Mouse (Mus musculus): ENCODE measurements around the gene Saa2. TPM values are rescaled to one million over a fixed set of nuclear protein-coding genes. Genes with fewer than 3 reads are reported as not detected.

Gene Saa2
- total and polyA plus RNA-seq, 2 experiments from 2014 or later, result not detected

- Histone ChIP-seq H3K36me3 (replicated peaks; ENCODE audit: control insufficient read depth, insufficient read depth, low read length) (peaks cover 11% of the 10 kb centered on the region; the same call in 1 of the 2 replicates), H3K9ac (replicated peaks; ENCODE audit: low read depth, low read length) (peak within 1 kb of the TSS; percentile 84), H3K4me1 (ENCODE audit: control insufficient read depth, insufficient read depth) (peaks cover 18% of the 10 kb centered on the region), H3K9me3 (replicated peaks; ENCODE audit: control insufficient read depth, low read length) (no peaks in the 10 kb centered on the region), H3K4me3 (ENCODE audit: low read depth, low read length) (peak within 1 kb of the TSS; percentile 81), H3K4me2 (ENCODE audit: low read depth, low read length) (peak within 1 kb of the TSS; percentile 80), H3K27ac (ENCODE audit: low read depth) (peak within 1 kb of the TSS; percentile 92), H3K27me3 (ENCODE audit: control insufficient read depth, insufficient read depth, low read length) (no peaks in the 10 kb centered on the region)
- ATAC-seq (ENCODE audit: insufficient read depth, low read depth) (peak; percentile 98), DNase-seq (ENCODE audit: low spot score) (peak; percentile 93)
- WGBS, result under 1% methylated on average over 61 of the region's 75 CpGs
- TF ChIP-seq CTCF (IDR thresholded peaks at IDR 0.05; ENCODE audit: low read depth), result no peak
- TF ChIP-seq EP300 (IDR thresholded peaks at IDR 0.05; ENCODE audit: low read depth), result peak; percentile 92
Observed at GRCm38 (mm10) chr7:46795287-46796205, 44.0 kb downstream of the Saa2 start, which contains the start of the genes Hps5 and Gtf2h1. Gene Hps5, minus strand, starts transcription at chr7:46796064. Gene Gtf2h1, plus strand, starts transcription at chr7:46796103.

- Histone ChIP-seq H3K4me1 (ENCODE audit: control insufficient read depth, insufficient read depth) (peaks cover 18% of the 10 kb centered on the region), H3K4me2 (ENCODE audit: low read depth, low read length) (peak overlapping the region; percentile 80), H3K27ac (ENCODE audit: low read depth) (peak overlapping the region; percentile 92), H3K9me3 (replicated peaks; ENCODE audit: control insufficient read depth, low read length) (no peaks in the 10 kb centered on the region), H3K9ac (replicated peaks; ENCODE audit: low read depth, low read length) (peak overlapping the region; percentile 84), H3K27me3 (ENCODE audit: control insufficient read depth, insufficient read depth, low read length) (no peaks in the 10 kb centered on the region), H3K36me3 (replicated peaks; ENCODE audit: control insufficient read depth, insufficient read depth, low read length) (peaks cover 13% of the 10 kb centered on the region; the same call in 1 of the 2 replicates), H3K4me3 (ENCODE audit: low read depth, low read length) (peak overlapping the region; percentile 81)
- TF ChIP-seq EP300 (IDR thresholded peaks at IDR 0.05; ENCODE audit: low read depth) (no peak), CTCF (IDR thresholded peaks at IDR 0.05; ENCODE audit: low read depth) (no peak)
- no peak for DNase-seq (ENCODE audit: low spot score)
- ATAC-seq (ENCODE audit: insufficient read depth, low read depth), result no peak
- under 1% methylated on average over 31 of the region's 31 CpGs for WGBS
Observed at GRCm38 (mm10) chr7:46796206-46796679, 44.7 kb downstream of the Saa2 start.

DNA sequence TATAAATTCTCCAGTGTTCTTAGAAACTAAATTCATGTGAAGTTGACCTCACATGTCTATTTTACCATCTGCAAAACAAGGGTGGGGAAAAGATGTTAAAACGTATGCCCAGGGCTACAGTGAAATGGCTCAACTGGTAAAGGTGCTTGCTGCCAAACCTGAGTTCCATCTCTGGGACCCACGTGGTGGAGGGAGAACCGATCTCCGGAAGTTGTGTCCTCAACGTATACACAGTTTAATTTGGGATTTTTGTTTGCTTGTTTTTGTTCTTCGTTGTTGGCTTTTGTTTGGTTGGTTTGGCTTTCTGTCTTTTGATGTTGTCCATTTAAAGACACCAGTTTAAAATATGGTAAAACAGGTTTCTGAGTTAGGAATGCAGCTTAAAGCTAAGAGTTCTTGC lies 45.2 kb downstream of the Saa2 start:
- peaks cover 18% of the 10 kb centered on the region for H3K4me1 ChIP-seq (ENCODE audit: control insufficient read depth, insufficient read depth)
- peak overlapping the region; percentile 80 for H3K4me2 ChIP-seq (ENCODE audit: low read depth, low read length)
- TF ChIP-seq CTCF (IDR thresholded peaks at IDR 0.05; ENCODE audit: low read depth) (no peak), EP300 (IDR thresholded peaks at IDR 0.05; ENCODE audit: low read depth) (no peak)
- ATAC-seq (ENCODE audit: insufficient read depth, low read depth), result no peak
- peaks cover 17% of the 10 kb centered on the region; the same call in 1 of the 2 replicates for H3K36me3 ChIP-seq (replicated peaks; ENCODE audit: control insufficient read depth, insufficient read depth, low read length)
- peak overlapping the region; percentile 81 for H3K4me3 ChIP-seq (ENCODE audit: low read depth, low read length)
- WGBS, result 44% methylated on average over 6 of the region's 6 CpGs
- H3K9ac ChIP-seq (replicated peaks; ENCODE audit: low read depth, low read length), result peak overlapping the region; percentile 84; the same call in 1 of the 2 replicates
- H3K9me3 ChIP-seq (replicated peaks; ENCODE audit: control insufficient read depth, low read length), result no peaks in the 10 kb centered on the region
- H3K27ac ChIP-seq (ENCODE audit: low read depth), result no peak overlapping the region
- no peaks in the 10 kb centered on the region for H3K27me3 ChIP-seq (ENCODE audit: control insufficient read depth, insufficient read depth, low read length)
- no peak for DNase-seq (ENCODE audit: low spot score)

Other genes starting within 250 kb of the Saa2 start
- gene Sergef, start 112.0 kb upstream of the Saa2 start, total RNA-seq (2014; rRNA removed; ENCODE audit: low replicate concordance), result 7.9 and 9.8 TPM in 2 replicates
- gene Sergef, start 112.0 kb upstream of the Saa2 start, polyA plus RNA-seq (2015; fragmentation: Nextera tagmentation; extraction: Ambion mirVana), result 7.5 and 7.7 TPM in 2 replicates
- gene Tph1, start 79.3 kb upstream of the Saa2 start, total RNA-seq (2014; rRNA removed; ENCODE audit: low replicate concordance), result 1.7 TPM in 1 of 2 replicates, not detected in the other
- 0.70 and 0.86 TPM in 2 replicates for gene Tph1, start 79.3 kb upstream of the Saa2 start, polyA plus RNA-seq (2015; fragmentation: Nextera tagmentation; extraction: Ambion mirVana)
- 4.2 and 7.5 TPM in 2 replicates for gene Saal1, start 41.1 kb upstream of the Saa2 start, total RNA-seq (2014; rRNA removed; ENCODE audit: low replicate concordance)
- gene Saal1, start 41.1 kb upstream of the Saa2 start, polyA plus RNA-seq (2015; fragmentation: Nextera tagmentation; extraction: Ambion mirVana), result 7.0 and 7.5 TPM in 2 replicates
- not detected in 2 replicates for gene Saa3, start 36.1 kb upstream of the Saa2 start, total RNA-seq (2014; rRNA removed; ENCODE audit: low replicate concordance)
- 0.29 and 0.36 TPM in 2 replicates for gene Saa3, start 36.1 kb upstream of the Saa2 start, polyA plus RNA-seq (2015; fragmentation: Nextera tagmentation; extraction: Ambion mirVana)
- gene Saa4, start 19.2 kb upstream of the Saa2 start, total RNA-seq (2014; rRNA removed; ENCODE audit: low replicate concordance), result not detected in 2 replicates
- gene Saa4, start 19.2 kb upstream of the Saa2 start, polyA plus RNA-seq (2015; fragmentation: Nextera tagmentation; extraction: Ambion mirVana), result not detected in 2 replicates
- gene Saa1, start 8.8 kb upstream of the Saa2 start, total RNA-seq (2014; rRNA removed; ENCODE audit: low replicate concordance), result not detected in 2 replicates
- not detected in 2 replicates for gene Saa1, start 8.8 kb upstream of the Saa2 start, polyA plus RNA-seq (2015; fragmentation: Nextera tagmentation; extraction: Ambion mirVana)
- 7.9 and 23.9 TPM in 2 replicates for gene Hps5, start 44.3 kb downstream of the Saa2 start, total RNA-seq (2014; rRNA removed; ENCODE audit: low replicate concordance)
- 5.6 and 6.3 TPM in 2 replicates for gene Hps5, start 44.3 kb downstream of the Saa2 start, polyA plus RNA-seq (2015; fragmentation: Nextera tagmentation; extraction: Ambion mirVana)
- 29.0 and 40.4 TPM in 2 replicates for gene Gtf2h1, start 44.3 kb downstream of the Saa2 start, total RNA-seq (2014; rRNA removed; ENCODE audit: low replicate concordance)
- 22.8 and 24.0 TPM in 2 replicates for gene Gtf2h1, start 44.3 kb downstream of the Saa2 start, polyA plus RNA-seq (2015; fragmentation: Nextera tagmentation; extraction: Ambion mirVana)
- 1,604 and 1,792 TPM in 2 replicates for gene Ldha, start 89.7 kb downstream of the Saa2 start, total RNA-seq (2014; rRNA removed; ENCODE audit: low replicate concordance)
- gene Ldha, start 89.7 kb downstream of the Saa2 start, polyA plus RNA-seq (2015; fragmentation: Nextera tagmentation; extraction: Ambion mirVana), result 1,609 and 1,727 TPM in 2 replicates
- not detected in 2 replicates for gene Ldhc, start 109.4 kb downstream of the Saa2 start, total RNA-seq (2014; rRNA removed; ENCODE audit: low replicate concordance)
- not detected in 2 replicates for gene Ldhc, start 109.4 kb downstream of the Saa2 start, polyA plus RNA-seq (2015; fragmentation: Nextera tagmentation; extraction: Ambion mirVana)
- gene Tsg101, start 168.2 kb downstream of the Saa2 start, total RNA-seq (2014; rRNA removed; ENCODE audit: low replicate concordance), result 107 and 116 TPM in 2 replicates
- 160 and 164 TPM in 2 replicates for gene Tsg101, start 168.2 kb downstream of the Saa2 start, polyA plus RNA-seq (2015; fragmentation: Nextera tagmentation; extraction: Ambion mirVana)
- 8.1 and 10.5 TPM in 2 replicates for gene Uevld, start 206.7 kb downstream of the Saa2 start, total RNA-seq (2014; rRNA removed; ENCODE audit: low replicate concordance)
- gene Uevld, start 206.7 kb downstream of the Saa2 start, polyA plus RNA-seq (2015; fragmentation: Nextera tagmentation; extraction: Ambion mirVana), result 4.4 TPM in 2 replicates
- gene Gm9999, start 231.8 kb downstream of the Saa2 start, total RNA-seq (2014; rRNA removed; ENCODE audit: low replicate concordance), result not detected in 2 replicates
- not detected in 2 replicates for gene Gm9999, start 231.8 kb downstream of the Saa2 start, polyA plus RNA-seq (2015; fragmentation: Nextera tagmentation; extraction: Ambion mirVana)

Measured in heart, postnatal 0 days (tissue).